Mouse (Mus musculus) gastrocnemius, postnatal 10 days (tissue): ENCODE measurements at regions not wholly inside any gene's neighbourhood (a gene's known extent, or its start where the extent isn't known, plus 50 kb on each side); places are given as distances from the start of the nearest gene placed in this dataset.

Experiments
- DNase-seq: peaks from one replicate; pipeline ENCODE4 v3.0.0; 2021; ENCODE audit warnings: mixed read lengths

- DNase-seq, result no peak
These were observed 193.7 kb upstream of the Ppp2r3a start for GRCm38 (mm10) chr9:101445293-101445692.

- DNase-seq, result peak; percentile 15
These were observed 188.3 kb upstream of the Ppp2r3a start for GRCm38 (mm10) chr9:101439856-101440255.

GRCm38 (mm10) chr9:101438564-101439180, 187.1 kb upstream of the Ppp2r3a start:
- DNase-seq, result no peak

- no peak for DNase-seq
These were observed 173.5 kb upstream of the Ppp2r3a start for GRCm38 (mm10) chr9:101424974-101425670.

- DNase-seq, result no peak
These were observed 171.4 kb upstream of the Ppp2r3a start for GRCm38 (mm10) chr9:101423041-101423440.

GRCm38 (mm10) chr9:101422006-101422405, 170.4 kb upstream of the Ppp2r3a start:
- DNase-seq, result no peak

GRCm38 (mm10) chr9:101421136-101421535, 169.5 kb upstream of the Ppp2r3a start:
- DNase-seq, result no peak

GRCm38 (mm10) chr9:101420181-101420580, 168.6 kb upstream of the Ppp2r3a start:
- no peak for DNase-seq

GRCm38 (mm10) chr9:101417660-101418059, 166.1 kb upstream of the Ppp2r3a start:
- DNase-seq, result no peak

GRCm38 (mm10) chr9:101416321-101416720, 164.7 kb upstream of the Ppp2r3a start:
- DNase-seq, result no peak

GRCm38 (mm10) chr9:101413071-101413633, 161.6 kb upstream of the Ppp2r3a start:
- peak; percentile 36 for DNase-seq

GRCm38 (mm10) chr9:101411951-101412350, 160.4 kb upstream of the Ppp2r3a start:
- DNase-seq, result no peak

GRCm38 (mm10) chr9:101411532-101411880, 159.9 kb upstream of the Ppp2r3a start:
- DNase-seq, result no peak

GRCm38 (mm10) chr9:101410783-101411531, 159.4 kb upstream of the Ppp2r3a start:
- no peak for DNase-seq

GRCm38 (mm10) chr9:101410348-101410747, 158.8 kb upstream of the Ppp2r3a start:
- no peak for DNase-seq

GRCm38 (mm10) chr9:101408116-101408515, 156.5 kb upstream of the Ppp2r3a start:
- DNase-seq, result no peak

GRCm38 (mm10) chr9:101407141-101407540, 155.5 kb upstream of the Ppp2r3a start:
- DNase-seq, result no peak

GRCm38 (mm10) chr9:101404441-101405081, 153.0 kb upstream of the Ppp2r3a start:
- no peak for DNase-seq

GRCm38 (mm10) chr9:101404034-101404433, 152.4 kb upstream of the Ppp2r3a start:
- DNase-seq, result no peak

- no peak for DNase-seq
These were observed 151.1 kb upstream of the Ppp2r3a start for GRCm38 (mm10) chr9:101402544-101403194.

GRCm38 (mm10) chr9:101401416-101401815, 149.8 kb upstream of the Ppp2r3a start:
- no peak for DNase-seq

- no peak for DNase-seq
These were observed 147.3 kb upstream of the Ppp2r3a start for GRCm38 (mm10) chr9:101398858-101399257.
